Mouse (Mus musculus) ovary, postnatal 14 days (tissue): ENCODE measurements around the gene Calu.
A peak's percentile ranks its signal among the peaks of the same experiment; 100 is the strongest.
"Not testable (repeated sequence)": the region's sequence is repeated elsewhere in the genome, so short reads cannot be mapped to it uniquely, and the experiment has no call there.

Source experiments
- DNase-seq: peaks from one replicate; pipeline ENCODE4 v3.0.0; 2022; ENCODE audit warnings: low spot score

The Calu gene

GRCm38 (mm10) chr6:29347665-29348370, at the start of gene Calu:
Gene Calu, plus strand, starts transcription at chr6:29348069.
- peak; percentile 99 for DNase-seq

- no peak for DNase-seq
These were observed 48.8 kb upstream of the Calu start for GRCm38 (mm10) chr6:29299112-29299511.

- DNase-seq, result no peak
These were observed 44.6 kb upstream of the Calu start for GRCm38 (mm10) chr6:29303251-29303650.

DNA sequence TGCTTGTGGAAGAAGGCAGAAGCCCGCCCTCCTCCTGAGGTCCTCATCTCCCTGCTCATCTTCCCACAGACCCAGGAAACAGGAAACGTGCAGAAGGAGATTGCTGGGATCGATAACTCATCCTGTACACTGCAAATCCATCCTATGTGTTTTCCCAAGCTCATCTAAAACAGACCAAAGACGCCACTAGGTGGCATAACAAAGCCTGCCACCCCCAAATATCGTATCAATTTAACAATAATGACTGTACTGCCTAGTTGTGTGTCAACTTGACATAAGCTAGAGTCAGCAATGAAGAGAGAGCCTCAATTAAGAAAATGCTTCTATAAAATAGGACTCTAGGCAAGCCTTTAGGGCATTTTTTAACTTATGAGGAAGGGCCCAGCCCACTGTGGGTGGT, 44.1 kb upstream of the Calu start:
- DNase-seq, result no peak

- no peak for DNase-seq
These were observed 42.4 kb upstream of the Calu start for GRCm38 (mm10) chr6:29305462-29305861.

GRCm38 (mm10) chr6:29308846-29309605, 38.8 kb upstream of the Calu start:
- DNase-seq, result no peak

DNA sequence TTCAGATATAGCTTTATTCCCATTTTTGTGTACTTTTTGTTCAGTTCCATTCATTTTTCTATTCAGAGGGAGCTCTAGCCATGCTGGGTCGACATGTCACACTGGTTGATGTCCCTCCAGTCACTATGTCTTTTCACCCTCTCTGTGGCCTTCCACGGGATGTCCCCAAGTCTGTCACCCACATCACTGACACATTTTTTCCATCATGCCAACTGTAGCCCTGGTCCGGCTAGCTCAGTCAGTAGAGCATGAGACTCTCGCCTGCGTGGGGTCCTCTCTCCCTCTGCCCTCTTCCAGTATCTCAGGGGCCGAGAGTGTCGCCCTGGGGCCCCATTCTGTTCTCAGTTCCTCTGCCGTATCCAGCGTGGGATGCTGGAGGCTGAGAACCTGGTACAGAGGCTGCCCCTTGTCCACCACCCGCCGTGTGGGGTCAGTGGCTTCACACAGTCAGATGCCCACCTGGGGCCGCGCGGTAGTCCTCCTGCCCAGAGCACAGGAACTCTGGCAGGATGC, 34.1 kb upstream of the Calu start:
- no peak for DNase-seq

DNA sequence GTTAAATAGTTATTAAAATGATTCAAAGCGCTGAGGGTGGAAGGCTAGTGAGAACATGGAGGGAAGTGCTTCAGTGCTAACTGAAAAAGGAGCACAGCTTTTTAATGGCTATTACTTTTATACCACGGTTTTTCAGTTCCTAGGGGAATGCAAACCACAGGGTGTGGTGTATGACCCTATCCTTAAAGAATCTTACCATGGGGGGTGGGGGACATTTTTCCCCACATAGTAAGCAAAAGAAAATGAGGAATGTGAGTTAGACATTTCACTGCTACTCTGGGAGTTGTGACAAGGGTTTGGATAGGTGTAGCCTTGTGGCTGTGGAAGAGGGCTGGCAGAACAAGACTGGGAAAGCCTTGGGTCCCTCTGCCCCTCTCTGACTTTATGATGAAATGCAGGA, 30.6 kb upstream of the Calu start:
- no peak for DNase-seq

GRCm38 (mm10) chr6:29317941-29318340, 29.9 kb upstream of the Calu start:
- no peak for DNase-seq

- no peak for DNase-seq
These were observed 29.0 kb upstream of the Calu start, which contains the start of gene Fam71f1 for GRCm38 (mm10) chr6:29318879-29319278. Gene Fam71f1, plus strand, starts transcription at chr6:29319140.

DNA sequence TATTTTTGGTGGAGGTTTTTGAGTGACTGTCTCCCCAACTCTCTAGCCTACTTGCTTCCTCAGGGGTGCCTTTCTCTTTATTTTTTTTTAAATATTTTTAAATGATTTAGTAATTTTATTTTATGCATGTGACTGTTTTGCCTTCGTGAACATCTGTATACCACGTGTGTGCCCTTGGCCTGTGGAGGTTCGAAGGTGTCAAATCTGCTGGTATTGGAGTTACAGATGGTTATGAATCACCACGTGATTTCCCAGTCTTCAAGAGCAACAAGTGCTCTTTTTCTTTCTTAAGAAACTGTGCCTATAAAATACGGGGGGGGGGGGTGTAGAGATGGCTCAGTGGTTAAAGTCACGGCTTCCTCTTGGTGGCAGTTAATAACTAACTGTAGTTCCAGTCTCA, 26.3 kb upstream of the Calu start:
- no peak for DNase-seq

- no peak for DNase-seq
These were observed 25.7 kb upstream of the Calu start for GRCm38 (mm10) chr6:29322147-29322546.

DNA sequence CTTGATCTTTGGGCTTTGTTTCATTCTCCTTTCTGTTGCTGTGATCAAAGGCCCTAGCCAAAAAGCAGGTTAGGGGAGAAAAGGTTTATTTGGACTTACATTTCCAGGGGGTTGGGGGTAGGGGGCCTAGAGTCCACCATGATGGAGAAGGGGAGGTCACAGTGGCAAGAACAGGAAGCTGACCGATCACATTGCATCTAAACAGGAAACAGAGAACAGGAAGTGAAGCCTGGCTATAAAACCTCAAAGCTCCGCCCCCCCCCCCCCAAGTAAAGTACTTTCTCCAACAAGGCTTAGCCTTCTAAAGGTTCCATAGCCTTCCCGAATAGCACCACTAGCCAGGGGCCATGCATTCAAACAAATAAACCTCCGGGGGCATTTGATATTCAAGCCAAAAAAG, 25.1 kb upstream of the Calu start:
- DNase-seq, result no peak

DNA sequence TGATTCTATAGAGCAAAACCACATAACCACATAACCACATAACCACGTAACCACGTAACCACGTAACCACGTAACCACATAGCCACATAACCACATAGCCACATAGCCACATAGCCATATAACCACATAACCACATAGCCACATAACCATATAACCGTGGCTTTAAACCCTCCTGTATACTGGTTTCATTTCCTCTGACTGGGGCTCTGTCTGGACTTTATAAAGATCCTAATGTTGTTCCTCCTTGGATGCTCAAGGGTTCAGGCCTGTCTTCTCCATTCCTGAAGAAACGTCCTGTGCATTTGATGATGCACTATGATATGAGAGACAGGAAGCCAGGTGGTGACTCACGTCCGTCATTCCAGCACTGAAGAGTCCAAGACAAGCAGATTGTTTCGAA, 20.9 kb upstream of the Calu start:
- no peak for DNase-seq

DNA sequence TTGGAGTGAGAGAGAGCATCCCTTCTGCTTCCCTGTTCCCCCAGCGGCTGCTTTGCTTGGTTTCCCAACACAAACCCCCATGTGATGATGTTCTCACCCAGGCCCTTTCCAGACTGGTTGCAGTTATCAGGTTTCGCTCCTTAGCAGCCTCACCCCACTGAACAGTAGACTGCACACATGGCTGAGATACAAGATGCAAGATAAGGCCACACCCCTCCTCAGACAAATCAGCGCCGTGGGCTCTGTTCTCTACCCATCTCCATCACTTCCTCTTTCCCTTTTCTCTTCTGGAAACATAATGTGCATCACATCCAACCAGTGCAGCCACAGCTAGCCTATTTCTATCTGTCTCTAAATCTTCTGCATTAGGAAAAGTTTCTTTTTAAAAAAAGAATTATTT, 18.4 kb upstream of the Calu start:
- DNase-seq, result no peak

- not testable (repeated sequence) for DNase-seq
These were observed 1.4 kb upstream of the Calu start for GRCm38 (mm10) chr6:29346512-29346911.

DNA sequence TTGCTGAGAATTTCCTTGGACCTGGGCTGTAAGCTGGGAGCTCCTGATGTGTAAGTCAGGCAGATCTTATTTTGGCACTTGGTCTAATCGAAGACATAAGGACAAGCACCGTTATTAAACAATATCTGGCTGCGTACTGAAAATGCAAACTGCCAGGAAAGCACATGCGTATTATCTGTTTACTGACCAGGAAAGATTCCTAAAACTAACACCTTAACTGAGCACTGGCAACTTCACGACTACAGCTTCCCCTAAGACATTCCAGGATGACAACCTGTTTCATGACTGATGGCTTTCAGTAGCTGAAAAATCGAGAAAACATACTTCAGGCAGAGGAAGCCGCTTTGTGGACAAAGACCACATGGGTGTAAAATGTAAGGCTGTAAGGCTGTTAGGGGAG, 680 bp upstream of the Calu start:
- no peak for DNase-seq

- DNase-seq, result no peak
These were observed 479 bp downstream of the Calu start for GRCm38 (mm10) chr6:29348371-29348724.

GRCm38 (mm10) chr6:29351613-29352012, 3.7 kb downstream of the Calu start:
- DNase-seq, result no peak

DNA sequence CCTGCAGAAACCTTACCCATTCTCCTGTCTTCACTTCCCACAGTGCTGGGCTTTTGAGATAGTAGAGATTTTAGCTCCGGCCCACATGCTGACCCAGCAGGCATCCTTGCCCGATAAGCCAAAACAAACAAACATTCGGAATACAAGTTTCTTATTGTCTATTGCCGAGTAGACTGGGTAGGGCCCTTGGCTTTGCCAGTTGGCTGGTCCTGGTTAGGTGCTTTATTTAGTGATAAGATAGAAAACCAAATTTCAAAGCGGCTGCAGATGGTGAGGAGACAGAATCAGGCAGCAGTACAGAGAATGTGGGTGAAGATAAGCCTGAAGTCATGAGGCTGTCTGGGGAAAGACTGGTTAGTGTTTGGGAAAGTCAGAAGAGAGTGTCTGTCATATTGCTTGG, 4.9 kb downstream of the Calu start:
- no peak for DNase-seq

GRCm38 (mm10) chr6:29359386-29359785, 11.5 kb downstream of the Calu start:
- DNase-seq, result no peak

- DNase-seq, result no peak
These were observed 12.3 kb downstream of the Calu start for GRCm38 (mm10) chr6:29360211-29360610.
